Comparison of ENCODE assay signal across 11 mouse cellular contexts in genomic region chr8:95141026-95141425, GRCm38 (mm10).
DNase-seq lines count a peak whose midpoint lies in the region; ATAC-seq and TF ChIP-seq lines count a peak whose summit lies in the region.
"Had no signal": no experiment of that assay in that cellular context is flagged by ENCODE, and none has a peak within 500 bp of the region (broad histone marks: within the 10 kb centered on the region; RNA-seq: fewer than 3 reads in every experiment).

No protein-coding gene starts in this region.

- no peaks in the 10 kb centered on the region for H3K9me3 ChIP-seq in kidney, postnatal 0 days (replicated peaks; ENCODE audit: low read length)
- H3K9me3 ChIP-seq in limb, embryonic 15.5 days: no peaks in the 10 kb centered on the region
- no peaks in the 10 kb centered on the region for H3K9me3 ChIP-seq in midbrain, embryonic 16.5 days (replicated peaks; ENCODE audit: control insufficient read depth, low read length, poor library complexity, severe bottlenecking)
- H3K9me3 ChIP-seq: G1E had no signal

- WGBS in kidney, postnatal 0 days: 80% methylated on average over 1 of the region's 1 CpGs
- WGBS in limb, embryonic 15.5 days: 93% methylated on average over 1 of the region's 1 CpGs
- 65% methylated on average over 1 of the region's 1 CpGs for WGBS in midbrain, embryonic 16.5 days

- no peak overlapping the region; the same call in 1 of the 2 replicates for H3K9ac ChIP-seq in kidney, postnatal 0 days (ENCODE audit: low read depth, low read length)
- no peak overlapping the region for H3K9ac ChIP-seq in limb, embryonic 15.5 days
- peak overlapping the region; percentile 93; the same call in 1 of the 2 replicates for H3K9ac ChIP-seq in midbrain, embryonic 16.5 days (ENCODE audit: low read depth, low read length)

- H3K4me3 ChIP-seq in kidney, postnatal 0 days (replicated peaks; ENCODE audit: low read depth, low read length): peak overlapping the region; percentile 58; the same call in 1 of the 2 replicates
- peak overlapping the region; percentile 83; the same call in 1 of the 2 replicates for H3K4me3 ChIP-seq in embryonic fibroblast, embryonic 13.5 days (ENCODE audit: insufficient read depth, low read length)
- H3K4me3 ChIP-seq in limb, embryonic 15.5 days: no peak overlapping the region
- H3K4me3 ChIP-seq in midbrain, embryonic 16.5 days (ENCODE audit: low read depth, low read length): no peak overlapping the region; the same call in 1 of the 2 replicates

- no peak for TF ChIP-seq CTCF in kidney, postnatal 0 days (IDR thresholded peaks at IDR 0.05; ENCODE audit: low read depth)
- no peak for TF ChIP-seq CTCF in embryonic fibroblast, embryonic 13.5 days (IDR thresholded peaks at IDR 0.05; ENCODE audit: borderline replicate concordance, insufficient read depth, low read length)

- no peak for ATAC-seq in kidney, postnatal 0 days (replicated peaks; ENCODE audit: low FRiP score, low read depth)
- ATAC-seq in limb, embryonic 15.5 days (ENCODE audit: insufficient number of reproducible peaks, low FRiP score, low TSS enrichment, low read depth): no peak
- no peak for ATAC-seq in midbrain, embryonic 16.5 days
- no peak for ATAC-seq in cerebellum, adult (ENCODE audit: insufficient number of reproducible peaks, low FRiP score, low TSS enrichment)

- H3K4me2 ChIP-seq in kidney, postnatal 0 days (ENCODE audit: low read length): peak overlapping the region; percentile 81
- peak overlapping the region; percentile 80; the same call in 1 of the 2 replicates for H3K4me2 ChIP-seq in limb, embryonic 15.5 days
- peak overlapping the region; percentile 88; the same call in 1 of the 2 replicates for H3K4me2 ChIP-seq in midbrain, embryonic 16.5 days (ENCODE audit: low read length)

- H3K27ac ChIP-seq in kidney, postnatal 0 days: peak overlapping the region; percentile 88
- 0 out of 2 replicates have a peak overlapping the region, but pooled peaks have one; percentile 56 for H3K27ac ChIP-seq in embryonic fibroblast, embryonic 13.5 days (ENCODE audit: insufficient read depth, low read length)
- H3K27ac ChIP-seq in limb, embryonic 15.5 days: no peak overlapping the region
- no peak overlapping the region for H3K27ac ChIP-seq in midbrain, embryonic 16.5 days (ENCODE audit: low read length)

- TF ChIP-seq POLR2A in embryonic fibroblast, embryonic 13.5 days (IDR thresholded peaks at IDR 0.05; ENCODE audit: low read depth, low read length): no peak

- no peaks in the 10 kb centered on the region for H3K36me3 ChIP-seq in kidney, postnatal 0 days (ENCODE audit: insufficient read depth, low read length)
- no peaks in the 10 kb centered on the region for H3K36me3 ChIP-seq in limb, embryonic 15.5 days
- no peaks in the 10 kb centered on the region for H3K36me3 ChIP-seq in midbrain, embryonic 16.5 days (ENCODE audit: control insufficient read depth, insufficient read depth, low read length)
- H3K36me3 ChIP-seq: G1E had no signal

- H3K27me3 ChIP-seq in kidney, postnatal 0 days (ENCODE audit: insufficient read depth, low read length): no peaks in the 10 kb centered on the region
- H3K27me3 ChIP-seq in limb, embryonic 15.5 days: peaks cover 12% of the 10 kb centered on the region; the same call in 1 of the 2 replicates
- H3K27me3 ChIP-seq in midbrain, embryonic 16.5 days (ENCODE audit: control insufficient read depth, insufficient read depth, low read depth, low read length): no peaks in the 10 kb centered on the region

- no peak for DNase-seq in kidney, postnatal 0 days (ENCODE audit: low spot score)
- no peak for DNase-seq in kidney, postnatal 14 days
- no peak for DNase-seq in urinary bladder, postnatal 36 days (ENCODE audit: low spot score in 2 of 2)
- DNase-seq in spleen, adult 18-20 months: no peak
- DNase-seq: layer of hippocampus, postnatal 36 days; right cerebral cortex, postnatal 4 days had no signal

- H3K4me1 ChIP-seq in kidney, postnatal 0 days (replicated peaks; ENCODE audit: insufficient read depth, low read length): peaks cover 41% of the 10 kb centered on the region
- peaks cover 27% of the 10 kb centered on the region for H3K4me1 ChIP-seq in embryonic fibroblast, embryonic 13.5 days (ENCODE audit: control insufficient read depth, insufficient read depth, low read length)
- peaks cover 64% of the 10 kb centered on the region for H3K4me1 ChIP-seq in limb, embryonic 15.5 days
- H3K4me1 ChIP-seq in midbrain, embryonic 16.5 days (ENCODE audit: control insufficient read depth, insufficient read depth, low read length): peaks cover 41% of the 10 kb centered on the region

Comparison
In these comparisons a context has a peak if more than half of its experiments do, and no peak if none do; other contexts are left out.
1. H3K27ac ChIP-seq: peak in kidney, postnatal 0 days (single experiment) and embryonic fibroblast, embryonic 13.5 days (single experiment); none in limb, embryonic 15.5 days (single experiment) and midbrain, embryonic 16.5 days (single experiment).
2. H3K4me3 ChIP-seq: peak in kidney, postnatal 0 days (single experiment) and embryonic fibroblast, embryonic 13.5 days (single experiment); none in limb, embryonic 15.5 days (single experiment) and midbrain, embryonic 16.5 days (single experiment).
3. Peak in every context shown above with its lines, with median percentiles within 50 percentile points of each other: H3K4me2 ChIP-seq.